Mouse (Mus musculus): Measurements from ENCODE around the gene Zfp385c. TPM values are rescaled to one million over a fixed set of nuclear protein-coding genes. Genes with fewer than 3 reads are reported as not detected.
"Not testable (repeated sequence)": the region's sequence is repeated elsewhere in the genome, so short reads cannot be mapped to it uniquely, and the experiment has no call there.

Zfp385c gene
- polyA plus RNA-seq, 2 experiments from 2014 or later = 0.23 TPM; not detected in 1

DNA sequence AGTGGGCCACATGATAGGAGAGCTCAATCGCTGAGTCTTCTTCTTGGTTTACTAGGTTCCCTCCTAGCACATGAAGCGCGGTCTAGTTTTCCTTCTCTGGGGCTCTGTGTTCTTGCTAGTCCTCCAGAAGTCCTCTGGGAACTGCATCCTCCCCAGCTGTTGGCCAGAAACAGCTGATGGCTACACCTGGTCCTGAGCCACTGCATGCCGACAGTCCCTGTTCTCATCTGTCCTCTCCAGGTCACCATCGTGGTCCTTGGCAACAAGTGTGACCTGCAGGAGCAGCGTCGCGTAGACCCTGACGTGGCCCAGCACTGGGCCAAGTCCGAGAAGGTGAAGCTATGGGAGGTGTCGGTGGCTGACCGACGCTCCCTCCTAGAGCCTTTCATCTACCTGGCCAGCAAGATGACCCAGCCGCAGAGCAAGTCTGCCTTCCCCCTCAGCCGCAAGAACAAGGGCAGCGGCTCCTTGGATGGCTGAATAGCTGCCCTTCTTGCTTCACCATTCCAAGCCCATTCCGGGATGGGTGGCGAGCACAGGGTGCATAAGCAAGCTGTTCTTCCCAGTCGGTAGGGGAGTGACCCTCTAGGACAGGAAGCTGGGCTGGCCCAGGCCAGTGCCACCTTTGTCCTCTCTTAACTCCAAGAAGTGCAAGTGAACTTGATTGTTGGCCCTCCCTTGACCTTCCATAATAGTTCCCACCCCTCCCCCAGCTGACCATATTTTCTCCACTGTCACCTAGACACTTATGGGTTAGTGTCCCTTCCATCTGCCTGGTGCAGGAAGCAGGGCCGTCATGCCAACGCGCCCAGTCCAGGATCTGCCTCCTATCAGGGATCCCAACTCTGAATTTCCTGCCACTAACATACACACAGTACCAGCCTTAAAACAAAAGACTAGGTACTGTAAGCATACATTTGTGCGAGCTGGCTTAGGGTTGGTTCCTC, 66.2 kb downstream of the Zfp385c start:
- no peak for ATAC-seq

- ATAC-seq = no peak
Measured at GRCm38 (mm10) chr11:100623867-100624266, 68.4 kb downstream of the Zfp385c start.

GRCm38 (mm10) chr11:100622714-100623113, 69.5 kb downstream of the Zfp385c start:
- ATAC-seq = peak; percentile 57

GRCm38 (mm10) chr11:100619982-100620381, 72.3 kb downstream of the Zfp385c start, which contains the start of gene Dnajc7:
TSS of gene Dnajc7 (minus strand) at chr11:100620168.
- ATAC-seq = peak; percentile 15

- peak; percentile 83 for ATAC-seq
Measured at GRCm38 (mm10) chr11:100619485-100619975, 72.7 kb downstream of the Zfp385c start.

DNA sequence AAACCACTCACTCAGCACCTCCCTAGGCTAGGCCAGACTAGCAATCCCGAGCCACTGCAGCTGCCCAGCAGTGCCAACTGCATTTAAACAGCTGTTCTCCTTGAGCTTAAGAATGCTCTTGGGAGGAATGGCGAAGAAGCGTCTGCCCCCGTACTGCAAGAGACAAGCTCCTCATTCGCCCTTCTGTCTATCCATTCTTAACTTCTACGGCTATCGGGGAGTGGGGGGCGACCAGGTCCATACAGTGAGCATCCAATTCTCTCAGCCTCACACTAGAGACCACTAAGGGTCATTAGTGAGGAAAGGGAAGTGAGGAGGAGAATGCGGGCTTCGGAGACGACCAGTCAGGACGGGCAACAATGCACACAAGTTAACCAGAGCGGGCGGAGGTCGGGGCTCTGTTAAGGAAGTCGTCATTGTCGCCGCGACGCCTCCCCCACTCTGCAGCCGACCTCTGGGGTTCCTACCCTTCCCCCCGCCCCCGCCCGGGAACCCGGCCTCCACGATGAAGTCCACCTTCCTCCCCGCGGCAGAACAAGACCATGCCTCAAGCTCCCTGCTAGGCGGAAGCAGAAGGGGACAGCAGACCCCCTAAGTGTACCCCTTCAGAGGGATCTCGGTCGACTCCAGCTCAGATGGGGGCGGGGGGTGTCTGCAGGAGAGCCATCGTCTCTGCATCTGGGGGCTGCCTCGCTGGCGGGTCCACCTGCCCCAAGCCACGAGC, 73.3 kb downstream of the Zfp385c start, which contains the start of gene Nkiras2:
Gene Nkiras2, plus strand, starts transcription at position 484 of the 724 bp plus-strand sequence.
- peak; percentile 48 for ATAC-seq

DNA sequence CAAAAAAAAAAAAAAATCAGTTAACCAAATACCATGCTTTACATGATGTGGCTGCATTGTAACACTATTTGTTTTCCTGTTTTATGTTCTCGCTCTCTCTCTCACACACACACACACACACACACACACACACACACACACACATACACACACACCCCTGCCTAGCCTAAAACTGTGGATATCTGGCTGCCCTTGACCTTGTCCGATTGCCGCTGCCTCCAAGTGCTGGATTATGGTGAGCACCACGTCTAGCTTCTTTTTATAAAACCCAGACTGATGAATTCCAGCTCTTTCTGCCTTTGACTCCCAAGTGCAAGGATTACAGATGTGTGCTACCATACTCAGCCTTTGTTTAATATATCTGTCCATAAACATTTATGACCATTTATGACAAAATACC, 74.8 kb downstream of the Zfp385c start:
- ATAC-seq = no peak

DNA sequence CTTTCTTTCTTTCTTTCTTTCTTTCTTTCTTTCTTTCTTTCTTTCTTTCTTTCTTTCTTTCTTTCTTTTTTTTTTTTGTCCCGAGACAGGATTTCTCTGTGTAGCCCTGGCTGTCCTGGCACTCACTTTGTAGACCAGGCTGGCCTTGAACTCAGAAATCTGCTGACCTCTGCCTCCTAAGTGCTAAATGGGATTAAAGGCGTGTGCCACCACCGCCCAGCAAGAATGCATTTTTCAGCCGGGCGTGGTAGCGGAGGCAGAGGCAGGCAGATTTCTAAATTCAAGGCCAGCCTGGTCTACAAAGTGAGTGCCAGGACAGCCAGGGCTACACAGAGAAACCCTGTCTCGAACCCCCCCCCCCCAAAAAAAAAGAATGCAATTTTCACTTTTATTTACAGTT, 75.4 kb downstream of the Zfp385c start:
- ATAC-seq = not testable (repeated sequence)

DNA sequence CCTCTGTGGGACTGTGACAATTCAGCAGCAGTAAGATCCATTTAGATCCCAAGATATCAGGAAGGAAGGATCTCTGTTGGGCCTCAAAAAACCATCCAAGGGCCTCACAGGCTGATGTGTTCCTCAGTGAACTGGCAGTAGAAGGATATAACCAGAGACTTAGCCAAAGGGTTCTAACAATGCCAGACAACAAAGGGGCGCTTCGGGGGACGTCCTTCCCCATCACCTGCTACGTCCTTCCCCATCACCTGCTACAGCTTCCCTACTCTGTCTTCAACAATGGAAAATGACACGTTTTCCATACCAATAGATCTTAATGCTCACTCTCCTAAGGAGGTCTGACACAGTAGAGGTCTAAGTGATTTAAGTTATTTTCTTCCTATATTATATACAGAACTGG, 75.9 kb downstream of the Zfp385c start:
- no peak for ATAC-seq

GRCm38 (mm10) chr11:100613241-100613640, 79.0 kb downstream of the Zfp385c start:
- no peak for ATAC-seq

- ATAC-seq = no peak
Measured at GRCm38 (mm10) chr11:100611627-100612026, 80.6 kb downstream of the Zfp385c start.

- peak; percentile 47 for ATAC-seq
Measured at GRCm38 (mm10) chr11:100609997-100610680, 82.1 kb downstream of the Zfp385c start.

GRCm38 (mm10) chr11:100609355-100609996, 82.8 kb downstream of the Zfp385c start:
- ATAC-seq = no peak

DNA sequence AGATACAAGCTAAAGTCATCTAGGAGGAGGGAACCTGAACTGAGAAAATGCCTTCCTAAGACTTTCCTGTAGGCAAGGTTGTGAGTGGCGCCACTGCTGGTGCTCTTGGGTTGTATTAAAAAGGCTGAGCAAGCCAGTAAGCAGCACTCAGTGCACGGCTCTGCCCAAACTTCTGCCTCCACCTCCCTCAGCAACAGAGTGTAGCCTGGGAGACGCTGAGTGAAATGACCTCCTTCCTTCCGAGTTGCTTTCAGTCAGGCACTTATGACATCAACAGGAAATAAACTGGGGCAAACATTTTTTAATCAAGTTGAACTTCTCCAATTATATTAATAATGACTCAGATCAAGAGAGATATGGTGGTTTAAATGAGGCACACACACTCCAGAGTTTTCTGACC, 83.5 kb downstream of the Zfp385c start:
- ATAC-seq = peak; percentile 88

GRCm38 (mm10) chr11:100607121-100607520, 85.1 kb downstream of the Zfp385c start:
- ATAC-seq = no peak

DNA sequence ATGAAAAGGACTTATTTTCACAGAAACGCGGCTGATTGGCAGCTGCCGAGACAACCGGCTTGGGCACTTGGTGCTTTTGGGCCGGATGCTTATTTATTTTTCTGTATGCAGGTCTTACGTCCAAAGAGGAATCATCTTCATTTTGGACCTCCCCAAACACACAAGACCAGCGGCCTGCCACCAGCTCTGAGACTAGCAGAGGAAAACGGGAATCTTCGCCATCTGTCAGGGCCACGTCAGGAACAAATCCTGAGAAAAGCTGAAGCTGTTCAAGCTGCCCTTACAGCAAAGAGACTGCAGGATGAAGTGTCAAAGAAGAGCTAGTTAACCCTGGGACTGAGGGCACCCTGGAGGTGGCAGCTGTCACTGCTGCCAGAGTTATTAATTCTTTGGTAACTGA, 86.8 kb downstream of the Zfp385c start:
- no peak for ATAC-seq

GRCm38 (mm10) chr11:100604321-100605005, 87.8 kb downstream of the Zfp385c start:
- no peak for ATAC-seq

DNA sequence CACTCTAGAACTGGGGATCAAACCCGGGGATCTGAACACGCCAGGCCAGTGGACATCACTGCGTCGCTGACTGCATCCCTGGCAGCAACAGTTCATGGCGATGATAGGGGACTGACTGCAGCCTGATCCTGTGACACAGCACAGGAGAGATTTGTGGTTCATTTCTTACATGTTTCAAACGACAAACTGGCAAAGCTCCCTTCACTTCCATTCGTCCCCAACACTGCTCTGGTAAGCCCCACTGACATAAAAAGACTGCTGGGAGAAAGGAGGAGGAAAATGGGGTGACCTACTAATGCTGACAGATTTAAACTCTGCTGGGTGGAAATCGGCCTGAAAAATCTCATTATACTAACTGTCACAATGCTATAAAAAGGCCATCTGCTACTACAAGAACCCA, 88.4 kb downstream of the Zfp385c start:
- no peak for ATAC-seq

GRCm38 (mm10) chr11:100603155-100603554, 89.1 kb downstream of the Zfp385c start:
- ATAC-seq = no peak

GRCm38 (mm10) chr11:100601372-100601771, 90.9 kb downstream of the Zfp385c start:
- ATAC-seq = no peak

DNA sequence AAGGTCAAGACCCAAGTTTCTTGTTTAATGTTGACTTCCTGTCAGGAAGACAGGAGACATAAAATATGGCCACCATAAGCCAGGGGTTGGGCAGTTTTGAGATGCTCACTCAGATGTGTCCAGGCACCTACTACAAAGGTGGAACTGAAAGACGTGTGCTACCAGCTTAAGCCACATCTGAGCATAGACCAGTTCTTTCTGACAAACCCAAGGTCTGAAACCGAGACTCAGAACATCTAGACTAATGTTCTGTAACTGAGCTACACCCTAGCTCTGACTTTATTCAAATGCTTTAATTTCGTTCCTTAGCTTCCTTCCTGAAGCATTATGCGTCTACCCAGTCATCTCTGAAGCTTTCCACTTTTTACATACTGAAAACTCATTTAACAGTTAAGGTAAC, 94.2 kb downstream of the Zfp385c start:
- ATAC-seq = no peak

All from CD4-positive, CD25-positive, alpha-beta regulatory T cell, adult 4 months (primary cell).